Mouse (Mus musculus) spleen, postnatal 4 days (tissue): ENCODE measurements at regions not wholly inside any gene's neighbourhood (a gene's known extent, or its start where the extent isn't known, plus 50 kb on each side); places are given as distances from the start of the nearest gene placed in this dataset.

Experiments
- DNase-seq, 2 experiments: peaks; one replicate each; pipeline ENCODE4 v3.0.0; 2022; ENCODE audit warnings: low spot score in 2 of 2

- DNase-seq: no peak
These were observed 57.4 kb upstream of the Tex13c2 start for GRCm38 (mm10) chrX:42431851-42432635.
